Mouse (Mus musculus): ENCODE measurements around the gene Txk. TPM values are rescaled to one million over a fixed set of nuclear protein-coding genes. Genes with fewer than 3 reads are reported as not detected.

The Txk gene
- polyA plus RNA-seq, 1 experiment from 2014 or later = 0.39 TPM

DNA sequence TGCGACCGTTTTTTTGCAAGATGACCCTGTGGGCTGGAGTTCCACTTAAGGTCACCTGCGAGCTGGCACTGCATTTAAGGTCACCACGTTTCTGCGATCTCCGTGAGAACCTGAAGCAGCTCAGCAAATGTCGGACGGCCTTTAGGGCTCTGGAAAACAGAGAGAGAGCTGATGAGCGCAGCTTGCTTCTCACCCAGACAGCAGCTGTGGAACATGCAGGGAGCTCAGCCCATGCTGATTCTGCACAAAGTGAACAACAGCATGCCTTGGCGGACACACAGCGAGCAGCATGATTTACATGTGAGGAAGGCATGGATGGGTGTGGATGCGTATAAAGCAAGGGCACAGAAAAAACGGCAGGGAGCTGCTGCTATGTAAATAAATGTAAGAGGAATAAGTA lies 56.1 kb downstream of the Txk start:
- H3K27me3 ChIP-seq (replicated peaks; ENCODE audit: control insufficient read depth, insufficient read depth, low read length) = no peaks in the 10 kb centered on the region
- 0 out of 2 replicates have a peak, but pooled peaks cover 3% of the 10 kb centered on the region for H3K4me1 ChIP-seq (replicated peaks; ENCODE audit: control insufficient read depth, insufficient read depth, low read length)
- WGBS = 57% methylated on average over 13 of the region's 13 CpGs
- no peak overlapping the region for H3K9ac ChIP-seq (ENCODE audit: low read depth, low read length)
- no peaks in the 10 kb centered on the region for H3K9me3 ChIP-seq (ENCODE audit: control insufficient read depth)
- TF ChIP-seq CTCF (IDR thresholded peaks at IDR 0.05; ENCODE audit: low read depth) = no peak
- H3K4me2 ChIP-seq (replicated peaks; ENCODE audit: low read depth) = no peak overlapping the region
- H3K27ac ChIP-seq (ENCODE audit: low read depth, low read length) = no peak overlapping the region
- H3K36me3 ChIP-seq (ENCODE audit: control insufficient read depth, insufficient read depth) = no peaks in the 10 kb centered on the region
- ATAC-seq = no peak
- no peak overlapping the region for H3K4me3 ChIP-seq (ENCODE audit: low read depth, low read length)

DNA sequence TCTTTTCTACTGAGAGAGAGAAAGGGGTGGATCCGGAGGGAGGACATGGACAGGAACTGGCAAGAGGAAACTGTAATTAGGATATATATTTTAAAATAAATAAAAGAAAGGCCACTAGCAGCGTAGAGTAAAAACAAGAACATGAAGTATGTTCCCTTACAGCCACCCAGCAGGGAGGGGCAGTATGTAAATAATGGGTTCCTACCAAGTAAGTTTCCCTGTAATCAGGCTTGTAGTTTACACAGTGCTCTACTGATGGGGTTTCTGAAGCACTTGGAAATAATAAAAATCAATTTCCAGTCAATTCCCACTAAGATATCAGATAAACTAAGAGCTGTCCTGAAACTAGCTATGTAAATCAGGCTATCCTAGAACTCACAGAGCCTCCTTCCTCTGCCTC lies 57.9 kb downstream of the Txk start:
- Histone ChIP-seq H3K36me3 (ENCODE audit: control insufficient read depth, insufficient read depth) (no peaks in the 10 kb centered on the region), H3K4me2 (replicated peaks; ENCODE audit: low read depth) (no peak overlapping the region), H3K4me3 (ENCODE audit: low read depth, low read length) (no peak overlapping the region), H3K27me3 (replicated peaks; ENCODE audit: control insufficient read depth, insufficient read depth, low read length) (no peaks in the 10 kb centered on the region), H3K9me3 (ENCODE audit: control insufficient read depth) (no peaks in the 10 kb centered on the region), H3K9ac (ENCODE audit: low read depth, low read length) (no peak overlapping the region), H3K27ac (ENCODE audit: low read depth, low read length) (no peak overlapping the region), H3K4me1 (replicated peaks; ENCODE audit: control insufficient read depth, insufficient read depth, low read length) (0 out of 2 replicates have a peak, but pooled peaks cover 3% of the 10 kb centered on the region)
- WGBS = 36% methylated on average over 2 of the region's 2 CpGs
- no peak for TF ChIP-seq CTCF (IDR thresholded peaks at IDR 0.05; ENCODE audit: low read depth)
- ATAC-seq = no peak

DNA sequence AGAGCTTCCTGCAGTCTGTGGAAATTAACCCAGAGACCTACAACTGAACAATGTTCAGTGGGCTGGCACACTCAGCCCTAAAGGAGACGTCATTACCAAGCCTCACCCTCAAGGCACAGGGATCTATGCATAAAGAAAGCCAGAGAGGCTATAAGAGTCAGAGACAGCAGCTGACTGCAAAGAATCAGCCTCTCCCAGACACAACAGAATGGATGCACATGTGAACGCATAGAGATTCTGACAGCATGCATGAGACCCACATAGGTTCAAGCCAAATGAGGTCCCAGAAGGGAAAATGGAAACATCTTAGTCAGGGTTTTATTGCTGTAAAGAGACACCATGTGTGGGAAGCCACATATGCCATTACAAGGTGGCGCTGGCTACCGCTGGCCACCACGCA lies 62.1 kb downstream of the Txk start:
- ATAC-seq = no peak
- no peak for TF ChIP-seq CTCF (IDR thresholded peaks at IDR 0.05; ENCODE audit: low read depth)
- WGBS = 95% methylated on average over 5 of the region's 5 CpGs
- no peak overlapping the region for H3K4me3 ChIP-seq (ENCODE audit: low read depth, low read length)
- H3K9ac ChIP-seq (ENCODE audit: low read depth, low read length) = no peak overlapping the region
- H3K27ac ChIP-seq (ENCODE audit: low read depth, low read length) = no peak overlapping the region
- H3K27me3 ChIP-seq (replicated peaks; ENCODE audit: control insufficient read depth, insufficient read depth, low read length) = no peaks in the 10 kb centered on the region
- H3K4me2 ChIP-seq (replicated peaks; ENCODE audit: low read depth) = no peak overlapping the region
- no peaks in the 10 kb centered on the region for H3K36me3 ChIP-seq (ENCODE audit: control insufficient read depth, insufficient read depth)
- no peaks in the 10 kb centered on the region for H3K9me3 ChIP-seq (ENCODE audit: control insufficient read depth)
- no peaks in the 10 kb centered on the region for H3K4me1 ChIP-seq (replicated peaks; ENCODE audit: control insufficient read depth, insufficient read depth, low read length)

DNA sequence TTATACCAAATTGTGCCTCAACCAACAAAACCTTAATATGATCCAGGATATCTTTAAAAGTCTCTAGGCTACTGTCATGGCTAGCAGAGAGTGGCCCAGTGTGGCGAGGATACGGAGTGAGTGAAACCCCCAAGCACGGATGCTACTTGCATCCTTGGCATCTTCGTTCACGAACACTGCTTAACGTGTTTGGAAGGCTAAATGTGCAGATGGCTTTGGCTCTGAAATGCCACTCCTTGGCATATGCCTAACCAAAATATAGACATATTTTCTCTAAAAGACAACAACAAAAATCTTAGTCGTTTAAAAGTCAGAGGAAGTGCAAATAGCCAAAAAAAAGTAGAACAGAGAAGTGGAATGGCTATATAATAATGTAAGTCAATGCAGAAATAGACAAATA lies 63.0 kb downstream of the Txk start:
- TF ChIP-seq CTCF (IDR thresholded peaks at IDR 0.05; ENCODE audit: low read depth) = no peak
- Histone ChIP-seq H3K27ac (ENCODE audit: low read depth, low read length) (no peak overlapping the region), H3K4me3 (ENCODE audit: low read depth, low read length) (no peak overlapping the region), H3K9ac (ENCODE audit: low read depth, low read length) (no peak overlapping the region), H3K4me1 (replicated peaks; ENCODE audit: control insufficient read depth, insufficient read depth, low read length) (no peaks in the 10 kb centered on the region), H3K4me2 (replicated peaks; ENCODE audit: low read depth) (no peak overlapping the region), H3K36me3 (ENCODE audit: control insufficient read depth, insufficient read depth) (no peaks in the 10 kb centered on the region), H3K27me3 (replicated peaks; ENCODE audit: control insufficient read depth, insufficient read depth, low read length) (no peaks in the 10 kb centered on the region), H3K9me3 (ENCODE audit: control insufficient read depth) (no peaks in the 10 kb centered on the region)
- 92% methylated on average over 7 of the region's 7 CpGs for WGBS
- no peak for ATAC-seq

DNA sequence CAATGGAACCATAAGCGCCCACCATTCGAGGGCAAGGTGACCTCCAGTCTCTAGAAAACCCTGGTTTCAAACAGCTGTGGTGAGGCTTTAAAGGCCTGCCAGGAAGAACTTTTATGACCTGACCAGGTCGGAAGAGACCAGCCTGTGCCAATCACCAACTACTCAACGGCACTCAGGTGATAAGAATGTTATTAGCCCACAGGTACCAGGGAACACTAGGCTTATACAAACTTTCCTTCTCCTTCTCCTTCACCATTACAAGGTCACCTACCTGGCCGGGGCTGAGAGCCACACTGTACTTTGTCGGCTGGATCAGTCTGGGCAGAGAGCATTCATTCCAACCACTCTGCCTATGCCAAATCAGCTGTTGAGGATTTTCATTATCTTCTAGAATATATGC lies 71.1 kb downstream of the Txk start:
- H3K27ac ChIP-seq (ENCODE audit: low read depth, low read length) = no peak overlapping the region
- H3K9me3 ChIP-seq (ENCODE audit: control insufficient read depth) = no peaks in the 10 kb centered on the region
- no peak overlapping the region for H3K4me3 ChIP-seq (ENCODE audit: low read depth, low read length)
- peak; percentile 51 for ATAC-seq
- H3K36me3 ChIP-seq (ENCODE audit: control insufficient read depth, insufficient read depth) = no peaks in the 10 kb centered on the region
- no peak for TF ChIP-seq CTCF (IDR thresholded peaks at IDR 0.05; ENCODE audit: low read depth)
- H3K9ac ChIP-seq (ENCODE audit: low read depth, low read length) = no peak overlapping the region
- H3K4me1 ChIP-seq (replicated peaks; ENCODE audit: control insufficient read depth, insufficient read depth, low read length) = no peaks in the 10 kb centered on the region
- H3K4me2 ChIP-seq (replicated peaks; ENCODE audit: low read depth) = no peak overlapping the region
- 36% methylated on average over 6 of the region's 6 CpGs for WGBS
- H3K27me3 ChIP-seq (replicated peaks; ENCODE audit: control insufficient read depth, insufficient read depth, low read length) = no peaks in the 10 kb centered on the region

DNA sequence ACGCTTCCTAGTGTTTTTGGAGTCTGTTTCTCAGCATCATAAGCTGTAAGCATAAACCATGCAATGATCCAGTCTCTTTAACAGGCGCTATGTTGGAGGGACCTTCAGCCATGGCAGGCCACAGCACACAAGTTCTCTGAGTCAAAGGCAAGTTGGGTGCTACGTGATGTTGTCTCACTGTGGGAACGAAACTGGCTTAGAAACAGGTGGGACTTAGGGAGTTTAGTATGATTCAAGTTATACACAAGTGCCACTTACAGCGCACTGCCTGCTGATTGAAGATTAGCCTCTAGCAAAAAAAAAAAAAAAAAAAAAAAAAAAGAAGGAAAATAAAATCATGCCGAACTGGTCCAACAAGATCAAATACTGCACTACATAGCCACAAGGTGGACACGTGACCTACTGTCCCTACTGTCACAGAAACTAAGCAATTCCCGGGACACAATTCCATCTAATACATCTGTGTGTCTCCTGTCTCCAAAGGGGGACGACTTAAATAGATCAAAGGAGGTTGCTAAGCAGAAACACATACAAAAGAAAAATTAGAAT lies 77.5 kb downstream of the Txk start:
- 0 out of 2 replicates have a peak, but pooled peaks have one; percentile 13 for TF ChIP-seq CTCF (IDR thresholded peaks at IDR 0.05; ENCODE audit: low read depth)
- H3K4me3 ChIP-seq (ENCODE audit: low read depth, low read length) = no peak overlapping the region
- H3K36me3 ChIP-seq (ENCODE audit: control insufficient read depth, insufficient read depth) = no peaks in the 10 kb centered on the region
- ATAC-seq = peak; percentile 43
- H3K4me1 ChIP-seq (replicated peaks; ENCODE audit: control insufficient read depth, insufficient read depth, low read length) = no peaks in the 10 kb centered on the region
- H3K27me3 ChIP-seq (replicated peaks; ENCODE audit: control insufficient read depth, insufficient read depth, low read length) = no peaks in the 10 kb centered on the region
- no peak overlapping the region for H3K4me2 ChIP-seq (replicated peaks; ENCODE audit: low read depth)
- 52% methylated on average over 9 of the region's 9 CpGs for WGBS
- no peak overlapping the region for H3K9ac ChIP-seq (ENCODE audit: low read depth, low read length)
- no peak overlapping the region for H3K27ac ChIP-seq (ENCODE audit: low read depth, low read length)
- H3K9me3 ChIP-seq (ENCODE audit: control insufficient read depth) = no peaks in the 10 kb centered on the region

Measured in intestine, postnatal 0 days (tissue).